Mouse (Mus musculus) B cell, adult 2 months (primary cell): Measurements from ENCODE around the gene Prkg1.
A peak's percentile ranks its signal among the peaks of the same experiment; 100 is the strongest.
"Not testable (repeated sequence)": the region's sequence is repeated elsewhere in the genome, so short reads cannot be mapped to it uniquely, and the experiment has no call there.

Source experiments
- DNase-seq, 2 experiments: peaks; one replicate each; pipeline ENCODE4 v3.0.0; 2022

The Prkg1 gene

DNA sequence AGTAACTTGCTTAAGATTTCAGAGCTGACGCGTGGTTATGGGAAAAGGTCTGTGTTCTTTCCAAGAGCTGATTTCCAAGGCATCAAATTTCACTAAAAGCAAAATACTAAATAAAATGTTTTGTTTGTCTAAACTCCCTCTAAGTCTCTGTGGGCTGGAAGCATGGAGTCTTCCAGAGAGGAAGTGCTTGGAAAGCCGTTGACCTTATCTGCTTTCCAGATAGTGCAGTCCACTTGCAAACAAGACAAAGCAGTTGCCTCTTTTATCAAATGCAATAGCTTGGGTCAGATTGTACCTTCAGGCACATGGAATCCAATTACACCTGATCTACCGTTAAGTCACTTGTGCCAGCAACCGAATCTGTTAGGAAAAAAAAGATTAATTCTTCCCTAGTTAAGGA is 340.5 kb downstream of the Prkg1 start:
- DNase-seq, result no peak

GRCm38 (mm10) chr19:31413571-31413970 is 351.3 kb downstream of the Prkg1 start:
- no peak for DNase-seq

GRCm38 (mm10) chr19:31396096-31396495 is 368.7 kb downstream of the Prkg1 start:
- no peak for DNase-seq

DNA sequence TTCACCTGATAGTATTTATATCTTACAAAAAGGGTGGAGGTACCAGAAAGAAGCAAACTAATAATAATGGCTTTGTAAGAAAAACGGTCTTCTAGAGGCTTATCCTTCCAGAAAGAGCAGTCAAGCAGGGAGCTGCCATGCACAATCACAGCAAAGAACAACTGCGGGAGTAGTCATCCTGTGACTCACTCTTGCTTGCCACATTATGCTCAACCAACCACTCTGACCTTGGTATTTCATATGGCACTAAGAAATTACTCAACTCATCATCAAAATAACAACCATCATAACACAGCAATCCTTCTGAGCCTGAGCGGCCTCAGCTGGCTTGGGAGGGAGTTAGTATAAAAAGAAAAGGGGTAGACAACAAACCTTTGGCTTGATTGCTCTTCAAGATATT is 379.5 kb downstream of the Prkg1 start:
- no peak for DNase-seq

DNA sequence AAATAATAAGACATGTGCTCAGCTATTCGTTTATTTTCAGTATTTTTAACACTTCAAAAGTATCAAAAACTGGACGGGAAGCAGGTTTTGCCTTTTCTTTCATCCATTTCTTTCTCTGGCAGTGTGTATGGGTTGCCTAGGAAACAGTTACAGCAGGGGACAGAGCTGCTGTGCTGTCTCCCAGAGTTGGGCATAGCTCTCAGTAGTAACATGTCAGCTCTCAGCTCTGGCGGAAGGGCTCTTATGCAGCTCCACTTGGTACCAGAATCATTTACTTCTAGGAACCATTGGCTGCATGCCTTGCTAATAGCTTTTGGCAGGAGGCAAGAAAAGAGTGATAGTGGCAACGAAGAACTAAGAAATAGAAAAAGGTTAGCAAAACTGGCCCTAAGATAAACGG is 381.0 kb downstream of the Prkg1 start:
- no peak for DNase-seq

- DNase-seq, result no peak
Observed at GRCm38 (mm10) chr19:31370106-31370505, 394.7 kb downstream of the Prkg1 start.

GRCm38 (mm10) chr19:31369116-31369515 is 395.7 kb downstream of the Prkg1 start:
- DNase-seq, result no peak

DNA sequence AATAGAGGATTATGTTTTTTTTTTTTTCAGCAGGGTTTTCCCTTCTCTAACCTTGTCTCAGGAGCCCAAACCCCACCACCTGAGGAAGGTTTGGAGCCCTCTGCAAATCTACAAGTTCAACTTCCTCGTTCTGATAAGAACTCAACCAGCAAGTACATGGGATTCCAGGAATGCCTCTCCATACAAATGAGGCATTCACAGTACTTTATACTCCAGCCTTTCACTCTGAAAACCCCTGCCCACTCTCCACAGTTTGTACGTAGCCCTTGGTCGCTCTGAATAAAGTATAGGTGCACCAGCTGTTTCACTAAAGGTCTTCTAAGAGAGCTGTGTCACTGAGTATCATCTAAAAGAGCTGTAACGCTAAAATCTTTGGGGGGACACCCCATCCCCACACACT is 402.8 kb downstream of the Prkg1 start:
- DNase-seq, result no peak

DNA sequence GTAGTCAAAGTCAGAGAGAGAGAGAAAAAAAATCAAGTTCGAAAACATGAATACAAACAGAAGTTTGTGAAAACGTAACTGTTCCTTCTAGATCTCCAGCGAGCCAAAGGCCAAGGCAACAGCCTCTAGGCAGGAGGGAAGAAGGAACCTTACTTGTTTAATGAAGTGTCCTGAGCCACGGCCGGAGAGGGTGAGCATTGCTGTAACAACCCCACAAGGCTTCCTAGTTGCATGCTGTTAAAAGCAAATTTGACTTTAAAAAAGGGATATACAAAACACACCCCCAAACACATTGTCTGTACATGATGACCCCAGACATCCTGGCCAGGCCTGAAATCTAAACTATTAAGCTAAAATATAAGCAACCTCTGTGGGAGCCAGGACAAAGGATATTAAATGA is 403.3 kb downstream of the Prkg1 start:
- no peak for DNase-seq

DNA sequence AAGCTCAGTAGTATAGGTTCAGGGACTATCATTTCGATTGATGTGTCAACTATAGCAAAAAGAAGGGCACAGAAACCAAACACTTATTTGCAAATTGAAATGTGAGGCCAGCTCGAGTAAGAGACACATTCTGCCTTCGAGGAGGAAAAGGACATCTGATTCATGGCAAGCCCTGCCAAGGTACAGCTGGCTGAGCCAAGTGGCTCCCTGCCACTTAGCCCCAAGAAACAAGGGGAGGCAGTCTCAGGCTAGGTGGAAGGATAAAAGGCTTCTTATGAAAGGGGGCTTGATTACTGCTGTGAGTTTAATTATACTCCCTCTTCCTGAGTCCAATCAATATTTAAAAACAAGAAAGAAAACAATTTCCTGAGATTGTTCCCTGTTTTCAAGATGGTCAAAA is 403.7 kb downstream of the Prkg1 start:
- no peak for DNase-seq

- no peak for DNase-seq
Observed at GRCm38 (mm10) chr19:31354959-31355358, 409.9 kb downstream of the Prkg1 start.

DNA sequence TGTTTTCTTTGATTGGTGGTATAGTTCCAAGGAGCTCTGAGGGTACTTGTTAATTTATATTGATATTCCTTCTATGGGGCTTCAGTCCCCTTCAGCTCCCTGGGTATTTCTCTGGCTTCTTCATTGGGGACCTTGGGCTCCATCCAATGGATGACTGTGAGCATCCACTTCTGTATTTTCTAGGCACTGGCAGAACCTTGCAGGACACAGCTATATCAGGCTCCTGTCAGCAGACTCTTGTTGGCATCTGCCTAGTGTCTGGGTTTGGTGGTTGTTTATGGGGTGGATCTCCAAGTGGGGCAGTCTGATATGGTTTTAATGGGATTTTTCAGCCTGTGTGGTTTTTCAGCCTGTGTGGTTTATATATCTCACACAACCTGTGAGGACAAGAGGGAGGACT is 412.0 kb downstream of the Prkg1 start:
- not testable (repeated sequence) for DNase-seq

DNA sequence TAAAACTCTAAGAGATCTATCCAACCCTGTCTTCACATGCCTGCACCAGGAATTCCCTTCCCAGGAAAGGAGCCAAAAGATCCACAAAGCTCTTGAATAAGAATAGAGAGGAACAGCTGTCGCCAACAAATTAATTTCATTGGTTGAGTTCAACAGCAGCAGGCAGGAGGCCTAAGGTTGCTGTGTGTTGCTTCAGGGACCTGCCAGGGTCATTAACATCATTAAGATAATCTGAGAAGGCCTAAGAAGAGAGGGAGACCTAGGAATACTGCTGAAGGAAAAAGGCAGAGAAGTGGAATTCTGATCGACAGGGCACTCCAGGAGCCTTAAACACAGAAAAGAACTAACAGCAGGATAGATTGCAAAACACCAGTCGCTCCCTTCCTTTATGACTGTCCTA is 413.0 kb downstream of the Prkg1 start:
- DNase-seq, result no peak

- peak; percentile 65 to 66 for DNase-seq
Observed at GRCm38 (mm10) chr19:31342150-31342549, 422.7 kb downstream of the Prkg1 start.

- DNase-seq, result no peak
Observed at GRCm38 (mm10) chr19:31340898-31341297, 423.9 kb downstream of the Prkg1 start.

DNA sequence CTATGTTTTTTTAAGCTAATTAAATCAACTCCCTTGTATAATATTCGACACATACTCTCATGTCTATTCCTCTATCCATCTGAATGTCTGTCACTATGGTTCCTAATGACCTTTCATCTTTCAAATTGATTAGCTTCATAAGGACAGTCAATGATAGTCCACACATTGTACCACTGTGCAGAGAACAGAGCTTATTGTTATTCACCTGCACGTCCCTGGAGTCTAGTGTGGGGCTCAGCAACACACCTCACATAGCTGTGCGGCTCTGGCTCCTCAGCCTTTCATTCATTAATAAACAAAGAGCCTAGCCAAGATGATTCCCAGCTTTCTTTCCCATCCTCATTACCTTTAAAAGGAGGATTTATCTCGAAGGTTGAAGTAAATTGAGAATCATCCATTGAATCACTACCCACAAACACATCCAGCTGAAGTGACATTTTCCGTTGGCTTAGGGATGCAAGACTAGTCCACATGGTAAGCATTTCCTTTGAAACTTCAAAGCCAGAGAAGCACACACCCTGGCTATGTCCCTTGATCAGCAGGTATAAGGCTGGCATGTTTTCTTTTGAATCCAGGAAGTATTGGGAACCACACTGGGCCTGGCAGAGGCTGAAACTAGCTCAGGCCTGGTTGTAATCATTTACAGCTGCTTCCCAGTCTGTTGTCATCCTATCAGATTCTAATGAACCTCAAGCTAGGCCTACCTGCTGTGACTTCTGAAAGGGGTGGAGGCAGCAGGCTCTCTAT is 426.3 kb downstream of the Prkg1 start:
- DNase-seq, result no peak

DNA sequence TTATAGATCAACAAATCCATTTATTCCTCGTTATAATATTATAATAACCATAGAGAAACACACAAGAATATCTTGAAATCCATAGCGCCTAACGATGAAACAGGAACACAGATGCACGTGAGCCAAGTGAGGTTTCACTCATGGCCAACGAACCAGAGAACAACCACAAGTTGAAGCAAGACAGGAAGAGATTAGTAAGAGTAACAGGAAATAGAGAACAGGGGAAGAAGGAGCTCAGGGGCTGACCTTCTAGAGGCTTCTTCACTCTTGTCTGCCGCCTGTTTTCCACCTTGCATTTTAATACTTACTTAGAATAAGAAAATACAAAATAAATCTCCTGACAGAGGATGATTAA is 427.0 kb downstream of the Prkg1 start:
- DNase-seq, result peak; percentile 58 to 70

- peak; percentile 59 to 62 for DNase-seq
Observed at GRCm38 (mm10) chr19:31337163-31337862, 427.5 kb downstream of the Prkg1 start.

- DNase-seq, result no peak
Observed at GRCm38 (mm10) chr19:31336381-31336780, 428.5 kb downstream of the Prkg1 start.

DNA sequence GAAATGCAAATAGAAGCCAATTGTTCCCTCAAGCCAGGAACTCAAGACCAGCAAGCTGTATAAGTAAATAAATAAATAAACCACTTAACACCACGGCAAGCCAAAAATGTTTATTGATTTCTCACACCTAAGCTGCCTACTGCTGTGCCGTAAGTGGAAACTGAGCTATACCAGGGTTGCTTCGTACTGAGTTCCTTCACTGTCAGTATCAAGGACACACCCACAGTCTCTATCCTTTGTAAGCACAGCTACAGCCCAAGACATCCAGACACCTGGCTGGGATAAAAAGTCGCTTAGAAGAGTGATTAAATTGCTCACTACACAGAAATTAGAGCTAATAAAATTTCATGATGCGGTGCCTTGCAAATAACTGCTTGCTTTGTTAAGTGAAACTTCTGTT is 434.9 kb downstream of the Prkg1 start:
- no peak for DNase-seq

DNA sequence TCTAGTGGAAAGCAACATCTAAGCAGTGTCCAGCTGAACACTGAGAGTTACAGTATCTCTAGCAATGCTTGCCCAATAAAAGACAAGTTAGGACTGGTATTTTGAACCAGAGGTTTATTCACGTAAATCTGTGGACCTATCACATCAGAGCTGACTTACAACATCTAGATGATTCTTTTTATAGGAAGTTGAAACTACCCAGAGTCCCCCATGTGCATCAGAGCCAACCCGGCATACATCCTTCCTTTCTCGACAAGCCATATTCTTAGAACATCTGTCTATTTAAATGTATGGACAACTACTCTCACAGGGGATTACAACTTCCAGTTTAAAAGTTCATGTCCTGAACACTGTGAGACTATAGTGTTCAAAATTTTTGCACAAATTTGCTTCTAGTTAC is 460.1 kb downstream of the Prkg1 start:
- DNase-seq, result peak; percentile 11 to 23

DNA sequence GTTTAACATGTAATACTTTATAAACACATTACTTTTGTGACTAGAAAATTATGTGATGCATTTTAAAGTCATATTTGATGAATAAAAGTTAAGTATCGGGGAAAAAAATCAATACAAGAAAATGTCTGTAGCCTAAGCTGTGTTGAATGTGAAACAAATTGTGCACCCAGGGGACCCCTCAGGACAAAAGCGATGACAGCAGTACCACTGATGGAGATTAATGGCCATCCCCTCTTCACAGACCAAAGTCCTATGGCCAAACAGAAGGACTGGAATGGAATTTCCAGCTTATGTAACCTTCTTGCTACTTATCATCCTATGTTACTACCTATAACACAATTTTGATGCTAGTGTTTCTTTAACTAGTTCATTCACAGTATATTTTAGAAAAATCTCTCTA is 473.6 kb downstream of the Prkg1 start:
- DNase-seq, result no peak

DNA sequence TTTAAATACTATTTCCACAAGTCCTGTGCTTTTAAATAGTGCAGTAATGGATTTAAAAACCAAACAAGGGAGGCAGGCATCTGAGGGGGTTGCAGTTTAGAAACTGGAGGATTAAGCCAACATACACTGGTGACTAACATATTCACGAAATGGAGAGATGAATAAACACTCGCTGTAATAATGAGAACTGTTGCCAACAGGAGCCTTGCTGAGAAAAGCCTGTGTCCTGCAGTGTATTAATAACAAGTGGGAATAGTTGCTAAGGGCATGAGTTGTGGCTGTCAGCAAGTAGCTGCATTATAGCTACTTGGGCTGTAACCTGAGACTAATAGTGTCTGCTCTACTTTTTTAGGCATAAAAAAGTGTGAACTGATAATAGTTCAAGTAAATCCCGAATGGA is 480.3 kb downstream of the Prkg1 start:
- DNase-seq, result no peak

DNA sequence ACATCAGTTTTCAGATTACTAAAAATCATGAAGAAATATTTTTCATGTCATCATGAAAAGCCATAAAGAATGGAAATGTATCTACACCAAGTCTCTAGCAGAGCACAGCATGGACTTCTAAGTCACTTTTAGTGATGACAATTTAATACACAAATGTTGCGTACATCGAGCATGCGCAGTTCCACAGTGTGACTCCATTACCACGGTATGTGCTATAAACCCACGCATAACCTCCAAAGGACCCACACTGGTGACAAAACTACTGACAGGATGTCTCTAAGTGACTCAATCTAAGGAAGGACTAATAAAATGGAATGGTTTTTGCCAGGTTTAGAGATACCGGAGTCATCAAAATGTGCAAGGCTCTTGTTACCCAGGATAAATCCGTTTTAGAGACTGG is 480.7 kb downstream of the Prkg1 start:
- no peak for DNase-seq

GRCm38 (mm10) chr19:31283617-31284016 is 481.2 kb downstream of the Prkg1 start:
- no peak for DNase-seq
